Mouse (Mus musculus): ENCODE results near the gene Rsbn1. TPM values are rescaled to one million over a fixed set of nuclear protein-coding genes. Genes with fewer than 3 reads are reported as not detected.

Gene Rsbn1
- polyA plus RNA-seq, 1 experiment = 0.91 TPM

DNA sequence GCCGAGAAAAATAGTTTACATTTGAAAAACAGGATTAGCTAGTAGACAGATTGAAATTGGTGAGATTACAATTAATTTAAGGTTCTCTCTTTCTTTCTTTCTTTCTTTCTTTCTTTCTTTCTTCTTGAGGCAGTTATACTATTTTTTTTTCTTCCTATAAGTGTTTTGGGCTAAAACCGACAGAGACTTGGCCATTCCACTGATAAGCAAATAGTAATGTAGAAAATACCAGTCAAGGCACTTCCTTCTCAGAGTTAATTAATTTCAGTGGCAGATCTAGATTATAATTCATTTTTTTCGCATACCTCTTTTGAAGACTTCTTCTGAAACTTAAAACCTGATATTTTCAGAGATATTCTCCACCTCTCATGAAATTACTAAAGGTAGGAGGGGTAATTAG, 11.4 kb downstream of the Rsbn1 start:
- Histone ChIP-seq H3K27me3 (ENCODE audit: control insufficient read depth) (no peaks in the 10 kb centered on the region), H3K9me3 (ENCODE audit: control insufficient read depth, low read length) (no peaks in the 10 kb centered on the region), H3K4me1 (ENCODE audit: control insufficient read depth) (peaks cover 12% of the 10 kb centered on the region), H3K4me3 (replicated peaks) (no peak overlapping the region), H3K36me3 (ENCODE audit: control insufficient read depth) (peaks cover 21% of the 10 kb centered on the region)
- TF ChIP-seq TAL1 (IDR thresholded peaks at IDR 0.05; ENCODE audit: low read length) = no peak

DNA sequence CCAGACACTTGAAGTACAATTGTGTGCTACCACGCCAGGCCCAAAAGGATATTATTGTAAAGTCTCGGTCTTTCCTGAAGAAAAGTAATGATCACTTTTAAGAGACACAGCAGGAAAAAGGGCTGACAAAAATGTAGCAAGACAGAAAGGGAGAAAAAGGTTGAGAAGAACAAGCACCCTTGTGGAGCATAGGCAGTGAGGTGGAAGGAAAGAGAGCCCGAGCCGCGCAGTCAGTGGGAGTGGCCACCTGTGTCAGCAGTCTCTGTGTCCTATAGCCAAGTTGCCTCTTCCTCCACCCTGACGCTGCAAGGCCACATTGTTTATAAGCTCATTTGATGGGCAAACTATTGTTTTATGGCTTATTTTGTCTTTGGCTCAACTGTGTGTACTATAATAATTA, 13.6 kb downstream of the Rsbn1 start:
- Histone ChIP-seq H3K4me3 (replicated peaks) (no peak overlapping the region), H3K9me3 (ENCODE audit: control insufficient read depth, low read length) (no peaks in the 10 kb centered on the region), H3K36me3 (ENCODE audit: control insufficient read depth) (peaks cover 31% of the 10 kb centered on the region), H3K4me1 (ENCODE audit: control insufficient read depth) (peaks cover 12% of the 10 kb centered on the region), H3K27me3 (ENCODE audit: control insufficient read depth) (no peaks in the 10 kb centered on the region)
- TF ChIP-seq TAL1 (IDR thresholded peaks at IDR 0.05; ENCODE audit: low read length) = no peak
- TF ChIP-seq GATA1 (IDR thresholded peaks at IDR 0.05; ENCODE audit: low read length) = no peak

DNA sequence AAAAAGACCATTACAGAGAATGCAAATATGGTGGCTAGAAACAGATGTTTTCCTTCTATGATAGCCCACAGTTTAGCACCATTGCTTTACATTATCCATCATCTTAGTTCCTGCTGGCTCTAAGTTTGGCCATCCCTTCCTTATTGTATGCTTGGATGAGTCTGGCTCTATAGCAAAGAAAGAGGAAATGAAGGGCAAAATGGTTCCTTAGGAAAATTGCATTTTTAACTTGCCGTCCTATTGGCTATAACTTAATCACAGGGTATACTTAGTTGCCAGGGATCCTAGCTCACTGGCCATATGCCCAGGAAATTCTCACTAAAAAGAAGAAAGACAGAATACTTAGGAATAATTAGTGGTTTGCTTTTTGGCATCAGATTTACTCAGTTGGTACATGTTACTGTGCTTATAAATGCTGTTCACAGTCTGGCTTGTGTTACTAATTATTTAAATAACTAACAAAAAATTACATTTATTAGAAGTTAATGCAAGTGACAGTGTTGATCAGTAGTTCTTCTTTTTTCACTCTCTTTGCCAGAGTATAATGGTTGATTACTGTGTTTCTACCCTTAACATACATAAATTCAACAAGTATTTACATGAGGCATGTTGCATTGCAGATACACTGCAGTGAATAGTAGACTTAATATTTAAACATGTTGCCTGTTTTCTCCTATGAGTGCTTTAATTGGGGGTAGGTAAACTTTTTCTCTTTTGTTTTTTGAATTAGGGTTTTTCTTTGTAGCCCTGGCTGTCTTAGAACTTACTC, 31.1 kb downstream of the Rsbn1 start:
- Histone ChIP-seq H3K27me3 (ENCODE audit: control insufficient read depth) (no peaks in the 10 kb centered on the region), H3K4me3 (replicated peaks) (no peak overlapping the region), H3K36me3 (ENCODE audit: control insufficient read depth) (peaks cover 7% of the 10 kb centered on the region), H3K9me3 (ENCODE audit: control insufficient read depth, low read length) (no peaks in the 10 kb centered on the region), H3K4me1 (ENCODE audit: control insufficient read depth) (peaks cover 1% of the 10 kb centered on the region; the same call in 1 of the 2 replicates)
- TF ChIP-seq GATA1 (IDR thresholded peaks at IDR 0.05; ENCODE audit: low read length) = no peak
- no peak for TF ChIP-seq TAL1 (IDR thresholded peaks at IDR 0.05; ENCODE audit: low read length)

DNA sequence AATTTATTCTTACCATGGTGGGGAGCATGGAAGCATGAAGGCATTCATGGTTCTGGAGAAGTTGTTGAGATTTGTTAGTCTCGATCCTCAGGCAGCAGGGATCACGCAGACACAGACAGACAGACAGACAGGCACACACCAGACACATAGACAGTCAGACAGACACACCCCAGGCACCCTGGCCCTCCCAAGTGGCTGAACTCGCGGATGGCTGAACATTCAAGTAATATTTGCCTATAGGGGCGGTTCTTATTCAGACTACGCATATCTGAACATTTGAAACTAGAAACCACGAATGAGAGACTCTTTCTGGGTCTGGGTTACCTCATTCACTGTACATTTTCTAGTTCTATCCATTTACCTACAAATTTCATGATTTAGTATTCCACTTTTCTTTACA, 34.7 kb downstream of the Rsbn1 start:
- Histone ChIP-seq H3K9me3 (ENCODE audit: control insufficient read depth, low read length) (no peaks in the 10 kb centered on the region), H3K36me3 (ENCODE audit: control insufficient read depth) (peaks cover 9% of the 10 kb centered on the region), H3K4me1 (ENCODE audit: control insufficient read depth) (peaks cover 1% of the 10 kb centered on the region; the same call in 1 of the 2 replicates), H3K27me3 (ENCODE audit: control insufficient read depth) (no peaks in the 10 kb centered on the region), H3K4me3 (replicated peaks) (no peak overlapping the region)
- no peak for TF ChIP-seq GATA1 (IDR thresholded peaks at IDR 0.05; ENCODE audit: low read length)
- TF ChIP-seq TAL1 (IDR thresholded peaks at IDR 0.05; ENCODE audit: low read length) = no peak

DNA sequence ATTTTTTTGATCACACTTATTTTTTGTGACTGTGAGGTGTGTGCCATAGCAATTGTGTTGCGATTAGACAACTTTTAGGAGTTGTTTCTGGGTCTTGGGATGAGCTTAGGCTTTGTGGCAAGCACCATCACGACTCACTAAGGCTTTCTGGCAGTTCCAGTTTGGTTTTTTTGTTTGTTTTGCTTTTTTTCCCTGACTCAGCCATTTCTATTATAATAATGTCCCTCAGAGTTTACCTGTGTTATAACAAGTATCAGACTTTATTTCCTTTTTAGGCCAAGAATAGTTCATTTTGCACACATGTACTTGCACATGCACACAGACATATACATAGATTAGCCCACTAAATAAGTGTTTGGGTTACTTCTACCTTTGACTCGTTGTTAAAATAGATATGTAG, 46.7 kb downstream of the Rsbn1 start:
- no peaks in the 10 kb centered on the region for H3K27me3 ChIP-seq (ENCODE audit: control insufficient read depth)
- peaks cover 73% of the 10 kb centered on the region for H3K36me3 ChIP-seq (ENCODE audit: control insufficient read depth)
- peaks cover 3% of the 10 kb centered on the region for H3K4me1 ChIP-seq (ENCODE audit: control insufficient read depth)
- no peaks in the 10 kb centered on the region for H3K9me3 ChIP-seq (ENCODE audit: control insufficient read depth, low read length)
- no peak for TF ChIP-seq TAL1 (IDR thresholded peaks at IDR 0.05; ENCODE audit: low read length)
- no peak for TF ChIP-seq GATA1 (IDR thresholded peaks at IDR 0.05; ENCODE audit: low read length)
- no peak overlapping the region for H3K4me3 ChIP-seq (replicated peaks)

GRCm38 (mm10) chr3:103967231-103967630, 53.3 kb downstream of the Rsbn1 start:
- TF ChIP-seq TAL1 (IDR thresholded peaks at IDR 0.05; ENCODE audit: low read length) (no peak), GATA1 (IDR thresholded peaks at IDR 0.05; ENCODE audit: low read length) (no peak)
- Histone ChIP-seq H3K9me3 (ENCODE audit: control insufficient read depth, low read length) (no peaks in the 10 kb centered on the region), H3K4me3 (replicated peaks) (peak overlapping the region; percentile 95), H3K27me3 (ENCODE audit: control insufficient read depth) (no peaks in the 10 kb centered on the region), H3K4me1 (ENCODE audit: control insufficient read depth) (peaks cover 27% of the 10 kb centered on the region), H3K36me3 (ENCODE audit: control insufficient read depth) (peaks cover 51% of the 10 kb centered on the region)

GRCm38 (mm10) chr3:103967861-103968691, 54.2 kb downstream of the Rsbn1 start, which contains the start of gene Phtf1:
Phtf1 (plus strand) TSS chr3:103968110.
- H3K4me3 ChIP-seq (replicated peaks) = peak within 1 kb of the TSS; percentile 95
- H3K36me3 ChIP-seq (ENCODE audit: control insufficient read depth) = peaks cover 43% of the 10 kb centered on the region
- peaks cover 27% of the 10 kb centered on the region for H3K4me1 ChIP-seq (ENCODE audit: control insufficient read depth)
- TF ChIP-seq GATA1 (IDR thresholded peaks at IDR 0.05; ENCODE audit: low read length) = no peak
- no peak for TF ChIP-seq TAL1 (IDR thresholded peaks at IDR 0.05; ENCODE audit: low read length)
- H3K9me3 ChIP-seq (ENCODE audit: control insufficient read depth, low read length) = no peaks in the 10 kb centered on the region
- no peaks in the 10 kb centered on the region for H3K27me3 ChIP-seq (ENCODE audit: control insufficient read depth)

GRCm38 (mm10) chr3:103968701-103969100, 54.8 kb downstream of the Rsbn1 start:
- H3K4me1 ChIP-seq (ENCODE audit: control insufficient read depth) = peaks cover 27% of the 10 kb centered on the region
- H3K9me3 ChIP-seq (ENCODE audit: control insufficient read depth, low read length) = no peaks in the 10 kb centered on the region
- no peaks in the 10 kb centered on the region for H3K27me3 ChIP-seq (ENCODE audit: control insufficient read depth)
- H3K4me3 ChIP-seq (replicated peaks) = peak overlapping the region; percentile 95
- TF ChIP-seq TAL1 (IDR thresholded peaks at IDR 0.05; ENCODE audit: low read length) = no peak
- TF ChIP-seq GATA1 (IDR thresholded peaks at IDR 0.05; ENCODE audit: low read length) = no peak
- peaks cover 41% of the 10 kb centered on the region for H3K36me3 ChIP-seq (ENCODE audit: control insufficient read depth)

GRCm38 (mm10) chr3:103971157-103971556, 57.2 kb downstream of the Rsbn1 start:
- TF ChIP-seq TAL1 (IDR thresholded peaks at IDR 0.05; ENCODE audit: low read length) (no peak), GATA1 (IDR thresholded peaks at IDR 0.05; ENCODE audit: low read length) (no peak)
- no peaks in the 10 kb centered on the region for H3K9me3 ChIP-seq (ENCODE audit: control insufficient read depth, low read length)
- H3K4me1 ChIP-seq (ENCODE audit: control insufficient read depth) = peaks cover 34% of the 10 kb centered on the region
- peaks cover 25% of the 10 kb centered on the region for H3K36me3 ChIP-seq (ENCODE audit: control insufficient read depth)
- H3K4me3 ChIP-seq (replicated peaks) = no peak overlapping the region
- H3K27me3 ChIP-seq (ENCODE audit: control insufficient read depth) = no peaks in the 10 kb centered on the region
